Mouse (Mus musculus): Measurements from ENCODE around the gene Hist1h1a. TPM values are rescaled to one million over a fixed set of nuclear protein-coding genes. Genes with fewer than 3 reads are reported as not detected.

Gene Hist1h1a
- total and polyA plus RNA-seq, 3 experiments = 4.1 to 2,211 TPM; not detected in 1

- H3K9me3 ChIP-seq (replicated peaks; ENCODE audit: insufficient read depth, low read length) = no peaks in the 10 kb centered on the region
- H3K79me2 ChIP-seq (ENCODE audit: control insufficient read depth, insufficient read depth, low read length, poor library complexity) = peaks cover 1% of the 10 kb centered on the region; the same call in 1 of the 2 replicates
- TF ChIP-seq KAT2A (conservative IDR thresholded peaks at IDR 0.05; ENCODE audit: low read depth, low read length) = no peak
- TF ChIP-seq ZMIZ1 (IDR thresholded peaks at IDR 0.05; ENCODE audit: low read depth, low read length) = no peak
- no peak for TF ChIP-seq UBTF (IDR thresholded peaks at IDR 0.05; ENCODE audit: borderline replicate concordance, insufficient read depth, low read depth, low read length)
- TF ChIP-seq RAD21 (IDR thresholded peaks at IDR 0.05; ENCODE audit: low read depth, low read length) = no peak
- TF ChIP-seq POLR2A (IDR thresholded peaks at IDR 0.05; ENCODE audit: control insufficient read depth in 1 of 2, insufficient read depth in 1 of 2, low read depth in 1 of 2, low read length in 2 of 2, poor library complexity in 1 of 2) = no peak
- no peak for TF ChIP-seq POLR2AphosphoS2 (IDR thresholded peaks at IDR 0.05; ENCODE audit: low read length)
- TF ChIP-seq POLR2AphosphoS5 (IDR thresholded peaks at IDR 0.05; ENCODE audit: borderline replicate concordance, low read depth, low read length) = no peak
- TF ChIP-seq BHLHE40 (IDR thresholded peaks at IDR 0.05; ENCODE audit: borderline replicate concordance, low read depth, low read length) = no peak
- TF ChIP-seq GATA1 (IDR thresholded peaks at IDR 0.05; ENCODE audit: low read depth, low read length) = no peak
- no peak for TF ChIP-seq RCOR1 (IDR thresholded peaks at IDR 0.05; ENCODE audit: low read depth, low read length)
- no peak for TF ChIP-seq MYB (IDR thresholded peaks at IDR 0.05; ENCODE audit: low read depth, low read length)
- TF ChIP-seq GABPA (IDR thresholded peaks at IDR 0.05; ENCODE audit: low read depth, low read length) = no peak
- no peak for TF ChIP-seq MAZ (IDR thresholded peaks at IDR 0.05; ENCODE audit: low read depth, low read length)
- 0 out of 4 replicates have a peak, but pooled peaks cover 0 to 8% of the 10 kb centered on the region in 2 experiments for H3K4me1 ChIP-seq (ENCODE audit: control insufficient read depth in 1 of 2, insufficient read depth in 2 of 2, low read length in 2 of 2)
- H3K9ac ChIP-seq (ENCODE audit: control insufficient read depth, low read depth, low read length, poor library complexity, severe bottlenecking) = peak overlapping the region; percentile 23; the same call in 1 of the 2 replicates
- no peak overlapping the region for H3K4me3 ChIP-seq (ENCODE audit: control insufficient read depth in 1 of 2, insufficient read depth in 1 of 2, low read depth in 2 of 2, low read length in 2 of 2)
- peak overlapping the region; percentile 26; the same call in 1 of the 2 replicates for H3K27ac ChIP-seq (ENCODE audit: control insufficient read depth, low read depth, low read length)
- DNase-seq (ENCODE audit: low read depth, low spot score) = peak; percentile 41
- peaks cover 0 to 23% of the 10 kb centered on the region in 2 experiments; a peak in 2 of 4 replicates for H3K36me3 ChIP-seq (ENCODE audit: control insufficient read depth in 1 of 2, insufficient read depth in 2 of 2, low read length in 2 of 2)
- no peaks in the 10 kb centered on the region for H3K27me3 ChIP-seq (ENCODE audit: control insufficient read depth in 1 of 2, insufficient read depth in 2 of 2, low read length in 2 of 2)
These were observed 20.3 kb upstream of the Hist1h1a start for GRCm38 (mm10) chr13:23743215-23743614.

GRCm38 (mm10) chr13:23743963-23744362 lies 19.5 kb upstream of the Hist1h1a start:
- Histone ChIP-seq H3K9ac (ENCODE audit: control insufficient read depth, low read depth, low read length, poor library complexity, severe bottlenecking) (peak overlapping the region; percentile 84), H3K9me3 (replicated peaks; ENCODE audit: insufficient read depth, low read length) (no peaks in the 10 kb centered on the region), H3K36me3 (ENCODE audit: control insufficient read depth in 1 of 2, insufficient read depth in 2 of 2, low read length in 2 of 2) (peaks cover 0 to 30% of the 10 kb centered on the region in 2 experiments; a peak in 2 of 4 replicates), H3K27me3 (ENCODE audit: control insufficient read depth in 1 of 2, insufficient read depth in 2 of 2, low read length in 2 of 2) (no peaks in the 10 kb centered on the region), H3K4me1 (ENCODE audit: control insufficient read depth in 1 of 2, insufficient read depth in 2 of 2, low read length in 2 of 2) (peaks cover 0 to 12% of the 10 kb centered on the region in 2 experiments; a peak in 1 of 4 replicates), H3K27ac (ENCODE audit: control insufficient read depth, low read depth, low read length) (peak overlapping the region; percentile 95), H3K79me2 (ENCODE audit: control insufficient read depth, insufficient read depth, low read length, poor library complexity) (peaks cover 1% of the 10 kb centered on the region; the same call in 1 of the 2 replicates), H3K4me3 (ENCODE audit: control insufficient read depth in 1 of 2, insufficient read depth in 1 of 2, low read depth in 2 of 2, low read length in 2 of 2) (peak overlapping the region; percentile 0 to 42; a peak in 2 of 4 replicates)
- peak; percentile 74 for DNase-seq (ENCODE audit: low read depth, low spot score)
- TF ChIP-seq POLR2AphosphoS5 (IDR thresholded peaks at IDR 0.05; ENCODE audit: borderline replicate concordance, low read depth, low read length) (no peak), MYC (IDR thresholded peaks at IDR 0.05; ENCODE audit: low read depth, low read length) (no peak), BHLHE40 (IDR thresholded peaks at IDR 0.05; ENCODE audit: borderline replicate concordance, low read depth, low read length) (no peak), POLR2A (IDR thresholded peaks at IDR 0.05; ENCODE audit: control insufficient read depth in 1 of 2, insufficient read depth in 1 of 2, low read depth in 1 of 2, low read length in 2 of 2, poor library complexity in 1 of 2) (no peak), NELFE (IDR thresholded peaks at IDR 0.05; ENCODE audit: low read depth, low read length) (no peak), ZMIZ1 (IDR thresholded peaks at IDR 0.05; ENCODE audit: low read depth, low read length) (no peak), GATA1 (IDR thresholded peaks at IDR 0.05; ENCODE audit: low read depth, low read length) (no peak), ELF1 (IDR thresholded peaks at IDR 0.05; ENCODE audit: low read depth, low read length) (no peak), POLR2AphosphoS2 (IDR thresholded peaks at IDR 0.05; ENCODE audit: low read length) (no peak), ETS1 (IDR thresholded peaks at IDR 0.05; ENCODE audit: low read depth, low read length) (no peak)

All from MEL (cell line).